Mouse (Mus musculus): ENCODE measurements around the gene Senp3. TPM values are rescaled to one million over a fixed set of nuclear protein-coding genes. Genes with fewer than 3 reads are reported as not detected.
A peak's percentile ranks its signal among the peaks of the same experiment; 100 is the strongest.

Senp3 gene
- polyA plus RNA-seq, 1 experiment from 2014 or later = 79.1 TPM

GRCm38 (mm10) chr11:69716953-69717352, 35.1 kb upstream of the Senp3 start:
- WGBS = 60% methylated on average over 4 of the region's 4 CpGs
- no peak; the same call in 1 of the 2 replicates for ATAC-seq (replicated peaks; ENCODE audit: low FRiP score)
- H3K27me3 ChIP-seq (replicated peaks; ENCODE audit: control insufficient read depth, insufficient read depth, low read length) = no peaks in the 10 kb centered on the region
- H3K4me3 ChIP-seq (ENCODE audit: low read depth, low read length) = no peak overlapping the region
- H3K4me2 ChIP-seq = no peak overlapping the region
- H3K9me3 ChIP-seq (ENCODE audit: control insufficient read depth, low read length) = no peaks in the 10 kb centered on the region
- peaks cover 20% of the 10 kb centered on the region for H3K4me1 ChIP-seq (replicated peaks; ENCODE audit: control insufficient read depth, insufficient read depth, low read length)
- DNase-seq (ENCODE audit: low spot score) = no peak
- no peaks in the 10 kb centered on the region for H3K36me3 ChIP-seq (ENCODE audit: control insufficient read depth, insufficient read depth, low read length)
- H3K27ac ChIP-seq (ENCODE audit: low read depth, low read length) = no peak overlapping the region
- H3K9ac ChIP-seq (ENCODE audit: low read depth, low read length) = no peak overlapping the region

- 23% methylated on average over 5 of the region's 5 CpGs for WGBS
- Histone ChIP-seq H3K4me3 (ENCODE audit: low read depth, low read length) (no peak overlapping the region), H3K4me1 (replicated peaks; ENCODE audit: control insufficient read depth, insufficient read depth, low read length) (peaks cover 20% of the 10 kb centered on the region), H3K9me3 (ENCODE audit: control insufficient read depth, low read length) (no peaks in the 10 kb centered on the region), H3K9ac (ENCODE audit: low read depth, low read length) (no peak overlapping the region), H3K4me2 (peak overlapping the region; percentile 7; the same call in 1 of the 2 replicates), H3K27me3 (replicated peaks; ENCODE audit: control insufficient read depth, insufficient read depth, low read length) (no peaks in the 10 kb centered on the region), H3K27ac (ENCODE audit: low read depth, low read length) (peak overlapping the region; percentile 32; the same call in 1 of the 2 replicates), H3K36me3 (ENCODE audit: control insufficient read depth, insufficient read depth, low read length) (no peaks in the 10 kb centered on the region)
- ATAC-seq (replicated peaks; ENCODE audit: low FRiP score) (no peak), DNase-seq (ENCODE audit: low spot score) (no peak)
These were observed 34.0 kb upstream of the Senp3 start for GRCm38 (mm10) chr11:69715929-69716328.

DNA sequence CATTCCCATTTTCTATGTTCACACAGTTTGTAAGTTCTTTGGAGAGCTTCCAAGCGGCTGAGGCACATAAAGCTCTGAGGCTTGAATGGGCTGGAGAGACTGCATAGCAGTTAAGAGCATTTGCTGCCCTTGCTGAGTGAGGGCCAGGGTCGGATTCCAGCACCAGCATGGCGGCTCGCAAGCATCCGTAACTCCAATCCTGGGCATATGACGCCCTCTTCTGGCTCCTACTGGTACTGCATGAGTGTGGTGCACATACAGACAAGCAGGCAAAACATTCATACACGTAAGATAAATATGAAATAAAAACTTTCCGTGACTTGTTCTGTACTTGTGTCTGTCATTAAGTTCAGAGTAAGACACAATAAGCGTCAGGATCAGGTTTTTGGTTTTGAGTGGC, 33.6 kb upstream of the Senp3 start:
- H3K27me3 ChIP-seq (replicated peaks; ENCODE audit: control insufficient read depth, insufficient read depth, low read length) = no peaks in the 10 kb centered on the region
- ATAC-seq (replicated peaks; ENCODE audit: low FRiP score) = no peak
- WGBS = 47% methylated on average over 9 of the region's 9 CpGs
- no peak overlapping the region for H3K4me3 ChIP-seq (ENCODE audit: low read depth, low read length)
- H3K4me1 ChIP-seq (replicated peaks; ENCODE audit: control insufficient read depth, insufficient read depth, low read length) = peaks cover 21% of the 10 kb centered on the region
- no peak for DNase-seq (ENCODE audit: low spot score)
- H3K4me2 ChIP-seq = no peak overlapping the region
- H3K9me3 ChIP-seq (ENCODE audit: control insufficient read depth, low read length) = no peaks in the 10 kb centered on the region
- 0 out of 2 replicates have a peak overlapping the region, but pooled peaks have one; percentile 16 for H3K27ac ChIP-seq (ENCODE audit: low read depth, low read length)
- H3K9ac ChIP-seq (ENCODE audit: low read depth, low read length) = no peak overlapping the region
- no peaks in the 10 kb centered on the region for H3K36me3 ChIP-seq (ENCODE audit: control insufficient read depth, insufficient read depth, low read length)

DNA sequence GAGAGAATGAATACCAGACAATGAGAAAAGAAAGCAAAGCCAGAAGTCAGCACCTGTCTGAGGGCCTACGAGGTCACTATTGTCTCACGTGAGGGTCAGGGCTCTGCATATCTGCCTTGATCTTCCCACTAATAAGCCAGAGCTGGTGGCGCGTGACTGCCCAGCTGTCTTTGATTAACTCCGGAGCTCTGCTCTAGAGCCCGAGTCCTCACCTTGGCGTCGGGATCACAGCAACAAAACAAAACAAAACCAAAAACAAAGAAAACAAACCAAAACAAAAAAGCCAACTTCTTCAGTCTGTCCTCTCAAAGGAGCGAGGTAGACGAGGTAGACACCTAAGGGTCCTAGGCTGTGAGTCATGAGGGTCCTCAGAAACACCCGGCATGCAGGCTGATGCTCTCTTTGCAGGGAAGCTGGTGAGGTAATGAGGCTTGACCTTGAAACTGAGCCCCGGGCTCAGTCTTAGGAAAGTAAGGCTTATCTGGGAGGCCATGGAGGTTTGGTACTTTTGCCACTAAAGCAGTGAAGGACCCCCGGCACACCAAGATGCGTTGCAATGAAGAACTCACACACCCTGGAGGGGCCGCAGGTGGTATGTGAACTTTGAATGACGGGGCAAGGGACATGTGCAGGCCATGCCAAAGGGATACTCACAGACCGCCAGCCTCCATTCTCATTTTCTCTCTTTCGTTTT, 32.9 kb upstream of the Senp3 start:
- H3K27me3 ChIP-seq (replicated peaks; ENCODE audit: control insufficient read depth, insufficient read depth, low read length) = no peaks in the 10 kb centered on the region
- H3K9me3 ChIP-seq (ENCODE audit: control insufficient read depth, low read length) = no peaks in the 10 kb centered on the region
- H3K9ac ChIP-seq (ENCODE audit: low read depth, low read length) = 0 out of 2 replicates have a peak overlapping the region, but pooled peaks have one; percentile 7
- no peak overlapping the region for H3K4me2 ChIP-seq
- ATAC-seq (replicated peaks; ENCODE audit: low FRiP score) (no peak), DNase-seq (ENCODE audit: low spot score) (no peak)
- H3K4me3 ChIP-seq (ENCODE audit: low read depth, low read length) = no peak overlapping the region
- peaks cover 27% of the 10 kb centered on the region for H3K4me1 ChIP-seq (replicated peaks; ENCODE audit: control insufficient read depth, insufficient read depth, low read length)
- H3K27ac ChIP-seq (ENCODE audit: low read depth, low read length) = no peak overlapping the region
- H3K36me3 ChIP-seq (ENCODE audit: control insufficient read depth, insufficient read depth, low read length) = no peaks in the 10 kb centered on the region
- 76% methylated on average over 18 of the region's 18 CpGs for WGBS

DNA sequence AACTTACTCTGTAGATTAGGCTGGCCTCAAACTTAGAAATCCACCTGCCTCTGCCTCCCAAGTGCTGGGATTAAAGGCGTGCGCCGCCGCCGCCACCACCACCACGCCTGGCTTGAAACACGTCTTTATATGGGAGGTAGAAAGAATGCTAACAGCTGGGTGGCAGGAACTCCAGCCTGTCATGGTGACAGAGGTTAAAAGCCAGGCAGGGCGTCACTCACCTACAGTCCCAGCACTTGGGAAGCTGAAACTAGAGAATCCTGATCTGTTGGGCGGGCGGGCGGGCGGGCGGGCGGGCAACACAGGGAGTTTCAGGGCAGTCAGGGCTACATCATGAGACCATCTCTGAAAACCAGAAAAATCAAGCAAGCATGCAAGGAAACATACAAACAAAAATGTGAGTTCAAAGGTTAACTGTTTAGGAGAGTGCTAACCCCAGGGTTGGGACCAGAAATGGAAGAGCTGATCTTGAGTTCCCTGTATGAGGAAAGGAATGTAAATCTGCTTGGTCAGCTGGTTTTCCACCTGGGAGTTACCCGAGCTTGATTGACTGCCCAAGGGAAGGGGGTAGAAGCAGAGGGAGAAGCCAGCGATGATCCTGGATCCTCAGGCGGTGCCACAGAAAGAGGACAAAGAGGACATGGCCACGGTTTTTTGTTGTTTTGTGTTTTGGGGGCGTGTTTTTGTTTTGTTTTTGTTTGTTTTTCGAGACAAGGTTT, 31.2 kb upstream of the Senp3 start:
- H3K4me1 ChIP-seq (replicated peaks; ENCODE audit: control insufficient read depth, insufficient read depth, low read length) = peaks cover 22% of the 10 kb centered on the region
- no peaks in the 10 kb centered on the region for H3K36me3 ChIP-seq (ENCODE audit: control insufficient read depth, insufficient read depth, low read length)
- no peak overlapping the region for H3K4me3 ChIP-seq (ENCODE audit: low read depth, low read length)
- no peak overlapping the region for H3K4me2 ChIP-seq
- H3K9me3 ChIP-seq (ENCODE audit: control insufficient read depth, low read length) = no peaks in the 10 kb centered on the region
- no peak overlapping the region for H3K9ac ChIP-seq (ENCODE audit: low read depth, low read length)
- no peak for DNase-seq (ENCODE audit: low spot score)
- no peak overlapping the region for H3K27ac ChIP-seq (ENCODE audit: low read depth, low read length)
- no peaks in the 10 kb centered on the region for H3K27me3 ChIP-seq (replicated peaks; ENCODE audit: control insufficient read depth, insufficient read depth, low read length)
- WGBS = 81% methylated on average over 20 of the region's 20 CpGs
- ATAC-seq (replicated peaks; ENCODE audit: low FRiP score) = no peak

- H3K36me3 ChIP-seq (ENCODE audit: control insufficient read depth, insufficient read depth, low read length) = no peaks in the 10 kb centered on the region
- DNase-seq (ENCODE audit: low spot score) = no peak
- no peak overlapping the region for H3K4me2 ChIP-seq
- no peaks in the 10 kb centered on the region for H3K27me3 ChIP-seq (replicated peaks; ENCODE audit: control insufficient read depth, insufficient read depth, low read length)
- H3K27ac ChIP-seq (ENCODE audit: low read depth, low read length) = no peak overlapping the region
- no peaks in the 10 kb centered on the region for H3K9me3 ChIP-seq (ENCODE audit: control insufficient read depth, low read length)
- 79% methylated on average over 2 of the region's 2 CpGs for WGBS
- no peak for ATAC-seq (replicated peaks; ENCODE audit: low FRiP score)
- peaks cover 16% of the 10 kb centered on the region for H3K4me1 ChIP-seq (replicated peaks; ENCODE audit: control insufficient read depth, insufficient read depth, low read length)
- H3K4me3 ChIP-seq (ENCODE audit: low read depth, low read length) = no peak overlapping the region
- H3K9ac ChIP-seq (ENCODE audit: low read depth, low read length) = no peak overlapping the region
These were observed 29.2 kb upstream of the Senp3 start for GRCm38 (mm10) chr11:69711082-69711481.

GRCm38 (mm10) chr11:69710470-69710869, 28.6 kb upstream of the Senp3 start:
- no peak for ATAC-seq (replicated peaks; ENCODE audit: low FRiP score)
- H3K9ac ChIP-seq (ENCODE audit: low read depth, low read length) = no peak overlapping the region
- H3K4me2 ChIP-seq = no peak overlapping the region

GRCm38 (mm10) chr11:69709554-69710446, 27.9 kb upstream of the Senp3 start:
- 43% methylated on average over 11 of the region's 11 CpGs for WGBS
- Histone ChIP-seq H3K9me3 (ENCODE audit: control insufficient read depth, low read length) (no peaks in the 10 kb centered on the region), H3K4me2 (no peak overlapping the region), H3K4me3 (ENCODE audit: low read depth, low read length) (no peak overlapping the region), H3K9ac (ENCODE audit: low read depth, low read length) (peak overlapping the region; percentile 44), H3K27ac (ENCODE audit: low read depth, low read length) (no peak overlapping the region; the same call in 1 of the 2 replicates), H3K4me1 (replicated peaks; ENCODE audit: control insufficient read depth, insufficient read depth, low read length) (peaks cover 14% of the 10 kb centered on the region), H3K36me3 (ENCODE audit: control insufficient read depth, insufficient read depth, low read length) (no peaks in the 10 kb centered on the region), H3K27me3 (replicated peaks; ENCODE audit: control insufficient read depth, insufficient read depth, low read length) (no peaks in the 10 kb centered on the region)
- ATAC-seq (replicated peaks; ENCODE audit: low FRiP score) (0 out of 2 replicates have a peak, but pooled peaks have one; percentile 29), DNase-seq (ENCODE audit: low spot score) (no peak)

More at GRCm38 (mm10) chr11:69710470-69710869, 28.6 kb upstream of the Senp3 start:
- Histone ChIP-seq H3K27ac (ENCODE audit: low read depth, low read length) (no peak overlapping the region), H3K4me3 (ENCODE audit: low read depth, low read length) (no peak overlapping the region), H3K4me1 (replicated peaks; ENCODE audit: control insufficient read depth, insufficient read depth, low read length) (peaks cover 14% of the 10 kb centered on the region), H3K27me3 (replicated peaks; ENCODE audit: control insufficient read depth, insufficient read depth, low read length) (no peaks in the 10 kb centered on the region), H3K36me3 (ENCODE audit: control insufficient read depth, insufficient read depth, low read length) (no peaks in the 10 kb centered on the region), H3K9me3 (ENCODE audit: control insufficient read depth, low read length) (no peaks in the 10 kb centered on the region)
- WGBS = 78% methylated on average over 3 of the region's 3 CpGs
- DNase-seq (ENCODE audit: low spot score) = no peak
